Mouse (Mus musculus): Measurements from ENCODE around the gene Hhat.

- no peak for TF ChIP-seq CTCF (conservative IDR thresholded peaks at IDR 0.05 in 1 of 2, IDR thresholded peaks at IDR 0.05 in 1 of 2; ENCODE audit: low read depth in 2 of 2, low read length in 2 of 2)
- TF ChIP-seq KAT2A (IDR thresholded peaks at IDR 0.05; ENCODE audit: insufficient replicate concordance, low read length) = no peak
- no peak for TF ChIP-seq POLR2A (IDR thresholded peaks at IDR 0.05; ENCODE audit: low read depth, low read length)
- TF ChIP-seq MAFK (IDR thresholded peaks at IDR 0.05; ENCODE audit: insufficient replicate concordance, low read length) = no peak
- TF ChIP-seq MXI1 (IDR thresholded peaks at IDR 0.05; ENCODE audit: low read depth, low read length) = no peak
- TF ChIP-seq USF2 (conservative IDR thresholded peaks at IDR 0.05; ENCODE audit: low read depth, low read length) = no peak
- TF ChIP-seq MAX (IDR thresholded peaks at IDR 0.05; ENCODE audit: low read length) = no peak
- TF ChIP-seq JUND (conservative IDR thresholded peaks at IDR 0.05; ENCODE audit: low read depth, low read length) = no peak
- TF ChIP-seq USF1 (IDR thresholded peaks at IDR 0.05; ENCODE audit: low read depth, low read length) = no peak
- TF ChIP-seq UBTF (IDR thresholded peaks at IDR 0.05; ENCODE audit: low read depth, low read length) = no peak
- no peak for TF ChIP-seq RAD21 (IDR thresholded peaks at IDR 0.05; ENCODE audit: low read depth, low read length)
- TF ChIP-seq HCFC1 (IDR thresholded peaks at IDR 0.05; ENCODE audit: low read depth, low read length) = no peak
Measured at GRCm38 (mm10) chr1:192449572-192450351, 321.3 kb downstream of the Hhat start.
